Mouse (Mus musculus) forebrain, embryonic 12.5 days (tissue): ENCODE measurements around the gene Fam19a4. TPM values are rescaled to one million over a fixed set of nuclear protein-coding genes. Genes with fewer than 3 reads are reported as not detected.

Source experiments
- ATAC-seq: fragments of 200-750 bp; cut with Nextera tagmentation; 2 replicates; pipeline ENCODE4 v1.8.0; 2017; ENCODE audit warnings: moderate TSS enrichment; ENCODE audit not compliant: low FRiP score
- H3K27ac ChIP-seq: fragments of 300-500 bp; sonication (generic); 2 replicates; pipeline ENCODE4 v1.5.1; 2016; ENCODE audit warnings: mild to moderate bottlenecking
- H3K27me3 ChIP-seq: fragments of 300-500 bp; sonication (generic); 2 replicates; pipeline ENCODE4 v1.6.1; 2016; ENCODE audit warnings: mild to moderate bottlenecking
- H3K36me3 ChIP-seq: fragments of 300-500 bp; sonication (generic); replicated peaks from 2 replicates; pipeline ENCODE4 v1.6.1; 2016; ENCODE audit warnings: mild to moderate bottlenecking
- H3K4me1 ChIP-seq: fragments of 300-500 bp; sonication (generic); 2 replicates; pipeline ENCODE4 v1.6.1; 2016
- H3K4me2 ChIP-seq: fragments of 300-500 bp; sonication (generic); 2 replicates; pipeline ENCODE4 v1.6.1; 2016; ENCODE audit warnings: mild to moderate bottlenecking, moderate library complexity
- H3K4me3 ChIP-seq: fragments of 300-500 bp; sonication (generic); replicated peaks from 2 replicates; pipeline ENCODE4 v1.5.1; 2016; ENCODE audit warnings: mild to moderate bottlenecking
- H3K9ac ChIP-seq: fragments of 300-500 bp; sonication (generic); 2 replicates; pipeline ENCODE4 v1.6.1; 2016; ENCODE audit warnings: mild to moderate bottlenecking
- H3K9me3 ChIP-seq: fragments of 300-500 bp; sonication (generic); 2 replicates; pipeline ENCODE4 v1.6.1; 2016
- WGBS: fragments of 180-500 bp; shearing (Covaris S2); methylation state at CpG from one replicate; pipeline ENCODE4 v1.1.7; 2016; 5-methylcytosine and 5-hydroxymethylcytosine counted together
- polyA plus RNA-seq: library from polyadenylated mRNA; unstranded; fragments of >200 nt; fragmentation: Nextera tagmentation; extraction: Ambion mirVana; gene quantifications from 2 replicates; pipeline ENCODE4 v1.2.1, GENCODE M21; 2016

Fam19a4 gene
- polyA plus RNA-seq, 1 experiment from 2014 or later = 0.70 TPM

DNA sequence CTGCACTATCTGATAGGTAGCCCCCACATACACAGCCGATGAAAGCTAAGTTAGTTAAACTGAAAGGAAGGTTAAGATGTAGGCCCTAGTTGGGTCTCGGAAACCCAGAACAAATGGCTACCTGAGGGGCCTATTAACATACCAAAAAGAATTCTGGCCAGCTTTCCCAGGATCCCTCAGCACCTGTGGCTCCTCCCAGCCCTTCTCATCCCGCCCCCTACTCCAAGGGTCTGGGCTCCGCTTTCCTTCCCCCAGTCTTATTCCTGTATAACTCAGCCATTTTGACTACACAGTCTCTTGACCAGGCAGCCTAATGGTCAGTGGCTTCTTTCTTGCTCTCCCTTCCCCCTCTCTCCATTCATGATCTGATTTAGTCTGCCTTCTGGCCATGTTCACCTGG is 13.7 kb downstream of the Fam19a4 start:
- WGBS = 80% methylated on average over 4 of the region's 4 CpGs
- H3K9ac ChIP-seq = no peak overlapping the region
- H3K4me3 ChIP-seq = no peak overlapping the region
- H3K27me3 ChIP-seq = peaks cover 4% of the 10 kb centered on the region; the same call in 1 of the 2 replicates
- no peak overlapping the region for H3K27ac ChIP-seq
- H3K36me3 ChIP-seq = no peaks in the 10 kb centered on the region
- H3K4me2 ChIP-seq = no peak overlapping the region
- peaks cover 3% of the 10 kb centered on the region for H3K4me1 ChIP-seq
- ATAC-seq = no peak
- no peaks in the 10 kb centered on the region for H3K9me3 ChIP-seq

DNA sequence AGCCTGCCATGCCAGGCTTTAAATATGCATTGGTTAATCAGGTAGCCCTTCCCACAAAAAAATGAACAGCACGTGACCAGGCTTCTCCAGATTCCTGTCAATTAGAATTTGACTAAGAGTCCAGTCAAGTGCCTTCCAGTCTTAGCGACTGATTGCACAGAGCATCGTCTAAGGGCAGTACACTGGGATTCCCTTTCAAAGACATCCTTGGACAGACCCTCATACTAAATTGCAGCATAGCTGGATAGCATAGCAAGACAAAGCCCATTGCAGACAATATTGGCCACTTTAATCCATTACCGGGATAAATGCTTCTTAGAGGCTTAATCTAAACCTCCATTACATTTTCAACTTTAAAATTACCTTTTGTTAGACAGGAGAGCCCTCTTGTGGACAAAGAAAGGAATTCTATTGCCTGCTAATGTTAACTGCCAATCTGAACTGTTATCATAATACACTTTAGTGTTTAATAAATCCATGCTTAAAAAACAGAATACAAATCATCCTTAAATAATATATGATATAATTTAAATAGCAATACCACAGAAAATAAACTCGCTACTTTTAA is 33.0 kb downstream of the Fam19a4 start:
- Histone ChIP-seq H3K36me3 (no peaks in the 10 kb centered on the region), H3K4me2 (no peak overlapping the region), H3K9ac (no peak overlapping the region), H3K27me3 (peaks cover 12% of the 10 kb centered on the region; the same call in 1 of the 2 replicates), H3K4me1 (no peaks in the 10 kb centered on the region; the same call in 1 of the 2 replicates), H3K27ac (no peak overlapping the region), H3K4me3 (no peak overlapping the region), H3K9me3 (no peaks in the 10 kb centered on the region)
- WGBS = 36% methylated on average over 5 of the region's 5 CpGs
- ATAC-seq = peak; percentile 27; the same call in 1 of the 2 replicates

DNA sequence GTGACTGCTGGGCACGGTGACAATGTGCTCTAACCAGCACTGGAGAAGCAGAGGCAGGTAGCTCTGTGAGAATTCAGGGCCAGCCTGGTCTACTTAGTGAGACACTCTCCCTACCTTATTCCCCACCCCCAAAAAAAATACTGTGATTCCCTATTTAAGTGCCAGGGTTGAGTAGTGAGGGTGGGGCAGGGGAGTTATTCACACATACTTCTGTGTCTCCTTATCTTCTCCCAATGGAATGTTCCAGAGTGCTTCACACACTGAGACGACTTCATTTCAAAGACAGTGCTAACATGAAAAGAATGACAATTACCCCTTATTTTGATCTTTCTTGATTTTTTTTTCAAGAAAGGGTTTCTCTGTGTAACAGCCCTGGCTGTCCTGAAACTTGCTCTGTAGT is 40.9 kb downstream of the Fam19a4 start:
- H3K36me3 ChIP-seq = no peaks in the 10 kb centered on the region
- ATAC-seq = no peak
- no peaks in the 10 kb centered on the region for H3K4me1 ChIP-seq
- H3K27me3 ChIP-seq = no peaks in the 10 kb centered on the region
- 73% methylated on average over 2 of the region's 2 CpGs for WGBS
- no peak overlapping the region for H3K4me3 ChIP-seq
- no peak overlapping the region for H3K4me2 ChIP-seq
- no peak overlapping the region for H3K27ac ChIP-seq
- H3K9ac ChIP-seq = no peak overlapping the region
- H3K9me3 ChIP-seq = no peaks in the 10 kb centered on the region

DNA sequence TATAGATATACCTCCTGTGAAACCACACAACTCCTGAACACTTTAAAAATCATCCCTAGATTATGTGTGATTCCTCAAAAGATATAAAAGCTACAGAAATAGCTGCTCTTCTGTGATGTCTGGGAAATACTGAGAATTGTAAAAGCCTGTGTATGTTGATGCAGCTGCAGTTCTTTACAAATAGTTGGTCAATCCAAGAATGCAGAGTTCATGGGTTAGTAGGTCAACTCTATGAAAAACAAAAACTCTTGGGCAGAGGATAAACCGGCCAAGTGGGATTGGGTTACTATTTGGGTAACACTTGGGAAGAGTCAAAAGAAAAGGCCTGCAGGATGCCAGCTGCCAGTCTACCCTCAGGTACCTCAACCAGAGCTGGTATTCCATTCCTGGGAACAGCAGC is 43.5 kb downstream of the Fam19a4 start:
- H3K9ac ChIP-seq = no peak overlapping the region
- no peak overlapping the region for H3K27ac ChIP-seq
- no peaks in the 10 kb centered on the region for H3K4me1 ChIP-seq
- WGBS = 86% methylated on average over 1 of the region's 1 CpGs
- ATAC-seq = no peak
- no peaks in the 10 kb centered on the region for H3K9me3 ChIP-seq
- no peaks in the 10 kb centered on the region for H3K27me3 ChIP-seq
- H3K36me3 ChIP-seq = no peaks in the 10 kb centered on the region
- H3K4me2 ChIP-seq = no peak overlapping the region
- no peak overlapping the region for H3K4me3 ChIP-seq

DNA sequence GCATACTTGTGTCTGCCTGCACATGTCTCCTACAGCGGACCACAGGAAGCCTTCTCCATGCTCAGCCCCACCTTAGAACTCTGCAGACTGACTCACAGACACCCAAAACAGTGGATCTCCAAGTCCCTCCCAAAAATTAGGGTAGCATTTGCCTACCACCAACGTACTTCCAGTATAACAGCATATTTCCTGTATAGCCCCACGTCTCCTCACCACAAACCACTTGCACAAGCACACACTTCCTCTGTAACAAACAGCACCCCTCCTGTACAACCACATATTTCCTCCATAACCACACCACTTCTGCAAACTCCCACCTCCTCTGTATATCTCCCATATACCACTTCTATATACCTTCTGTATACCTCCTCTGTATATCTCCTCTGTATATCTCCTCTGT is 44.2 kb downstream of the Fam19a4 start:
- Histone ChIP-seq H3K9ac (no peak overlapping the region), H3K4me2 (no peak overlapping the region), H3K27me3 (no peaks in the 10 kb centered on the region), H3K9me3 (no peaks in the 10 kb centered on the region), H3K27ac (no peak overlapping the region), H3K36me3 (no peaks in the 10 kb centered on the region), H3K4me1 (no peaks in the 10 kb centered on the region), H3K4me3 (no peak overlapping the region)
- no peak for ATAC-seq
- WGBS = 85% methylated on average over 3 of the region's 3 CpGs

DNA sequence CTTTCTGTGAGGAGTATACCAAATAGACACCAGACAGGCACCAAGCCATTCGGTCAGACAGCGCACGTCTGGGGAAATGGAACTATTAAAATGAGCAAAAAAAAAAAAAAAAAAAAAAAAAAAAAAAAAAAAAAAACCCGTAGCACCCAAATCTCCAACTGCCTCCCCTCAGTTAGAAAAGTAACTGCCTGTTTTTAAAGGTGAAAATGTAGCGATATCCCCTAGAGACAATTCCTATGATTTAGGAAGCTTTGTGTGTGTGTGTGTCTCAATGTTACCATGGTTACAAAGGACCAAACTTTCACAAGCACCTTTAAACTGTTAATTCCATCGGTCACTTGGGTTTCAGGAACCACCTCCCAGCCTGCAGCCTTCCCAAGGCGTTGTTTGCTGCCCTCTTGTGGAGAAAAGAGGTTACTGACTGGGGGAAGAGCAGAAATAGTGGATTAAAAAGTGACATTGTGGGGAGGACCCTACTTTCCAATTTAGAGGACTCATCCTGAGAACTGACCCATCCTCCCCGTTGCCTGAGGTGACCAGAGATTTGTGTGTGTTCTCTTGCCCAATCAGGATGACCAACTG is 53.6 kb downstream of the Fam19a4 start:
- Histone ChIP-seq H3K4me3 (no peak overlapping the region), H3K4me1 (no peaks in the 10 kb centered on the region), H3K4me2 (no peak overlapping the region), H3K9ac (no peak overlapping the region), H3K9me3 (no peaks in the 10 kb centered on the region), H3K27me3 (peaks cover 16% of the 10 kb centered on the region; the same call in 1 of the 2 replicates), H3K36me3 (no peaks in the 10 kb centered on the region), H3K27ac (no peak overlapping the region)
- ATAC-seq = no peak
- WGBS = 41% methylated on average over 8 of the region's 8 CpGs

DNA sequence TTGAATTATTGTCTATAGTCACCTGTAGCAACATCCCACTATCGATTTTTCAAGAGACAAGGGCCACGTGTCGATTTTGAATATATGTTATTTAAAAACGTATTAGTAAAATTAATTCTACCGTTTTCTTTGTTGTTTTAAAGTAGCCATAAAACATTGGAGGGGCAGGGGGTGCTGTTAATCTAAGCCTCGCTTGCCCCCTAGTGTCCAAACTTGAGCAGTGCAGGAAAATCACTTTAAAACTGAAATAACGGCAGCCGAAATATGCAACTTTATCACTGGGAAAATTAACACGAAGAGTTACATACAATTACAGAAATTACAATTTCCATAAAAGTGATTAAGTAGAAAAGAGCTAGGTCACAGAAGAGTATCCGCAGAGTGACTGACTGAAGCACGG is 55.2 kb downstream of the Fam19a4 start:
- ATAC-seq = no peak
- H3K4me1 ChIP-seq = no peaks in the 10 kb centered on the region
- H3K27ac ChIP-seq = no peak overlapping the region
- H3K9me3 ChIP-seq = no peaks in the 10 kb centered on the region
- no peaks in the 10 kb centered on the region for H3K36me3 ChIP-seq
- H3K27me3 ChIP-seq = peaks cover 16% of the 10 kb centered on the region; the same call in 1 of the 2 replicates
- no peak overlapping the region for H3K9ac ChIP-seq
- no peak overlapping the region for H3K4me3 ChIP-seq
- WGBS = 27% methylated on average over 11 of the region's 11 CpGs
- no peak overlapping the region for H3K4me2 ChIP-seq

DNA sequence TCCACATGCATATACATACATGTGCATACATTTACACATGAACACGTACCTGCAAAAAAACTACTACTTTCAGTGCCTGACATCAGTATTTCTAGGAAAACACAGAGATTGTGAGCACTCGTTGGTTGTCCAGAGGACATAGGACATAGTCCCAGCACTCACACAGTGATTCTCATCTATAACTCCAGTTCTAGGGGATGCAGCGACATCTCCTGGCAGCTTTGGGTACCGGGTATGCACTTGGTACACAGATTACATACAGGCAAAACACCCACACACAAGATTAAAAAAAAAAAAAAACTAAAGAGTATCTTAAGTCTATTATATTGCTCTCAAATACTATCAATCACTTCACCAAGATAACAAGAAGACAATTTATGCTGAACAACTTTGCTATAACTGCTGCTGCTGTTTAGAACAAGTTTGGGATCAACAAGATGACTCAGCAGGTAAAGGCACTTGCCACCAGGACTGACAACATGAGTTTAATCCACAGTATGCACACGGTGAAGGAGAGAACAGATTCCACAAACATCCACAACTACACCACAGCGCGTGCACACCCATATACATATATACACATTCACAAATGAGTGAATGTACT is 64.6 kb downstream of the Fam19a4 start:
- Histone ChIP-seq H3K27ac (no peak overlapping the region), H3K4me2 (no peak overlapping the region), H3K4me1 (no peaks in the 10 kb centered on the region), H3K36me3 (no peaks in the 10 kb centered on the region), H3K9me3 (no peaks in the 10 kb centered on the region), H3K4me3 (no peak overlapping the region), H3K9ac (no peak overlapping the region), H3K27me3 (no peaks in the 10 kb centered on the region)
- no peak for ATAC-seq
- 89% methylated on average over 7 of the region's 7 CpGs for WGBS

DNA sequence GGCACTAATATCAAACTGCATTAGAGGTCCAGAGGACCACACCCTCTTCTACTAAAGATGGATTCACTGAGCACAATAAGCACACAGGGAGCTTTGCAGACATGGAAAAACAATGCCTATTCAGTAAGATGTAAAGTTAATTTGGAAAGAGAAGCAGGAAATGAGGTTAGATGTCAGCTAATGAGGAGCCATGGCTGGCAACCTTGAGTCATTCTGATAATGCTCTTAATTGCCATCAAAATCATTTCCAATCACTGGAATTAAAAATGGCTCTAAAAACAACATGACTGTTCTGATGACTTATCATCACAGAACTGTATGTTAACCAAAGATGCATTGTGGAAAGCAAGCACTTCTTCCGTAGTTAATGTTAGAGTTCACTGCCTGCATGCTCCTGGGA is 68.5 kb downstream of the Fam19a4 start:
- H3K27ac ChIP-seq = no peak overlapping the region
- H3K4me3 ChIP-seq = no peak overlapping the region
- H3K27me3 ChIP-seq = no peaks in the 10 kb centered on the region
- no peak overlapping the region for H3K9ac ChIP-seq
- H3K4me1 ChIP-seq = no peaks in the 10 kb centered on the region
- WGBS = 91% methylated on average over 1 of the region's 1 CpGs
- no peak for ATAC-seq
- H3K4me2 ChIP-seq = no peak overlapping the region
- no peaks in the 10 kb centered on the region for H3K9me3 ChIP-seq
- no peaks in the 10 kb centered on the region for H3K36me3 ChIP-seq

DNA sequence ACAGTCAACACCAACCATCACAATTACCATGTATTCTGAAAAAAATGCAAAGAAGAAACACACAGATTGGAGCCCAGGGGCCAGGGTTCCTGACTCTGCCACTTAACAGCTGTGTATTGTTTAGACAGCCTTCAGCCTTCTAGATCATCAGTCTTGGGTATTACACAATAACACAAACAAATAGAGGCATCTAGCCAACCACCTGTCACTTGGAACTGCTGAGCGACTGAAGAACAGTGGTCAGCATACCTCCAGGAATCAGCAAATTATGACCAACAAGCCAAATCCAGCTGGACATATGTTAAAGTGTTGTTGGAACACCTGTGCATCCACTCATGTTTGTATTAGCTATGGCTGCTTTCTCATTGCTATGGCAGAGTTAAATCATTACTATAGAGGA is 82.7 kb downstream of the Fam19a4 start:
- H3K27me3 ChIP-seq = no peaks in the 10 kb centered on the region
- no peak overlapping the region for H3K27ac ChIP-seq
- H3K9me3 ChIP-seq = no peaks in the 10 kb centered on the region
- no peak overlapping the region for H3K9ac ChIP-seq
- H3K36me3 ChIP-seq = no peaks in the 10 kb centered on the region
- WGBS = 94% methylated on average over 1 of the region's 1 CpGs
- ATAC-seq = no peak
- H3K4me2 ChIP-seq = no peak overlapping the region
- H3K4me1 ChIP-seq = no peaks in the 10 kb centered on the region
- H3K4me3 ChIP-seq = no peak overlapping the region

DNA sequence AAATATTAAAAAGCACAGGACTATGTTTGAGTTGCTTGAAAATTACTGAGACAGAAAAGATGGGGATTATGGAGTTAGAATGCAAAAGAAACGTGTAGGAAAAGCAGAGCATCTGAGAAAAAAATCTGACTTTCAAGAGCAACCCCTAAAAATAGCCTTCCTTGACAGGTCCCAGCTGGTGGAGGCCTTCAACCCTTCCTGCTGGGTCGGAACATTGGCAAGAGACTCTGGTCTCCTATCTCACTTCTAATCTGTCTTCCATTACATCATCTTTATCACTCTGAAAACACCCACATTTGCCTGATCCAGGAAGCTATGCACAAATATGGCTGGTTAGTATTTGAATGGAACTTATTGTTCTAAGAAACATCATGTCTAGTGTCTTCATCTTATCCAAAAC is 115.4 kb downstream of the Fam19a4 start:
- Histone ChIP-seq H3K4me3 (no peak overlapping the region), H3K9ac (no peak overlapping the region), H3K4me1 (no peaks in the 10 kb centered on the region), H3K9me3 (no peaks in the 10 kb centered on the region), H3K27me3 (no peaks in the 10 kb centered on the region), H3K4me2 (no peak overlapping the region), H3K36me3 (no peaks in the 10 kb centered on the region), H3K27ac (no peak overlapping the region)
- WGBS = 57% methylated on average over 2 of the region's 2 CpGs
- ATAC-seq = no peak

DNA sequence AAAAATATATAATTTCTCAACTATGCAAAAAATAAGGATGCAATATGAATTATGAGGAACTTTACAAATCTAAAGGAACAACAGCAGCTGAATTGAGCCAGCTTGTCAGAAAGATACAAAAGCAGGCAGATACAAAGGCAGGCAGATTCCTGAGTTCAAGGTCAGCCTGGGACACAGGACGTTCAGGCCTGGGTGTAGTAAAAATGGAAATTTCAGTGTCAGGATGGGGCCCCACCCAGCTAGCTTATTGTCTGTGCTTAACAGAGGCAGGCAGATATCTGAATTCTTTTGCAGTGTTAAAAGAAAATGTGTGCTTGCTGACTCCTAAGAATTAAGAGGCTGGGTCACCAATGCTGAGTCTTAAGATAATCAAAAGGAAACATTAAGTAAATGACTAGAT is 124.4 kb downstream of the Fam19a4 start:
- 62% methylated on average over 1 of the region's 1 CpGs for WGBS
- no peak for ATAC-seq
- Histone ChIP-seq H3K9me3 (no peaks in the 10 kb centered on the region), H3K27ac (no peak overlapping the region), H3K4me2 (no peak overlapping the region), H3K4me1 (no peaks in the 10 kb centered on the region), H3K9ac (no peak overlapping the region), H3K36me3 (no peaks in the 10 kb centered on the region), H3K4me3 (no peak overlapping the region), H3K27me3 (no peaks in the 10 kb centered on the region)

DNA sequence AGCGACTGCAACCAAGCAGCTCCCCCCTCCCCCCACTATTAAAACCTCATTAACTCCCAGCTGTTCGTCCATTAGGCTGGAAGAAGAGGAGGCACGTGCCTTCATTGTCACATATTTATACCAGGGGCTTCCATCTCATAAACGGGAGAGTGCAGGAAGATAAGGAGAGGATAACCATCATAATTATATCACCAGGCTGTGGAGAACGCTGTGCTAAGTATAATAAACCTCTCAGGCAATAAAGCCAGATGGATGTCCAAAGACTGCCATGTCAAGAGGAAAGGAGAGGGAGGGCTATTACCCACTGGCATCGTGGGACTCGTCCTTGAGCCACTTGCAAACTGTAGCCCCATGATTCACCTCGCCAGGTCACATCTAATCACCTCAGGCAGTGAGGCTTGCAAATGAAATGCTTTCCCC is 151.1 kb downstream of the Fam19a4 start:
- Histone ChIP-seq H3K4me1 (no peaks in the 10 kb centered on the region), H3K9me3 (no peaks in the 10 kb centered on the region), H3K27ac (no peak overlapping the region), H3K9ac (no peak overlapping the region), H3K27me3 (no peaks in the 10 kb centered on the region), H3K4me3 (no peak overlapping the region), H3K4me2 (no peak overlapping the region), H3K36me3 (no peaks in the 10 kb centered on the region)
- WGBS = 39% methylated on average over 8 of the region's 8 CpGs
- ATAC-seq = peak; percentile 41
